Mouse (Mus musculus): ENCODE measurements around the gene Rasgef1b. TPM values are rescaled to one million over a fixed set of nuclear protein-coding genes. Genes with fewer than 3 reads are reported as not detected.
A peak's percentile ranks its signal among the peaks of the same experiment; 100 is the strongest.

Rasgef1b gene
- polyA plus RNA-seq, 1 experiment from 2014 or later: 33.9 TPM

- WGBS: 85% methylated on average over 1 of the region's 1 CpGs
- H3K4me1 ChIP-seq (ENCODE audit: insufficient read depth, low read depth, low read length): no peaks in the 10 kb centered on the region
- no peak for TF ChIP-seq CTCF (IDR thresholded peaks at IDR 0.05)
- no peak for TF ChIP-seq EP300 (IDR thresholded peaks at IDR 0.05)
- DNase-seq (ENCODE audit: low spot score) (no peak), ATAC-seq (no peak)
- H3K27me3 ChIP-seq (replicated peaks; ENCODE audit: insufficient read depth, low read length): no peaks in the 10 kb centered on the region
- no peak overlapping the region for H3K4me3 ChIP-seq (ENCODE audit: low read depth, low read length)
- H3K9me3 ChIP-seq (ENCODE audit: low read length): no peaks in the 10 kb centered on the region
- no peaks in the 10 kb centered on the region for H3K36me3 ChIP-seq (ENCODE audit: insufficient read depth, low read length)
- H3K4me2 ChIP-seq (replicated peaks; ENCODE audit: low read depth, low read length): no peak overlapping the region
- no peak overlapping the region for H3K27ac ChIP-seq (ENCODE audit: low read length)
- H3K9ac ChIP-seq (replicated peaks; ENCODE audit: low read depth): no peak overlapping the region
Measured at GRCm38 (mm10) chr5:99729931-99730330, 1.1 kb upstream of the Rasgef1b start.

GRCm38 (mm10) chr5:99729361-99729882, 557 bp upstream of the Rasgef1b start:
- 3% methylated on average over 18 of the region's 18 CpGs for WGBS
- ATAC-seq (peak; percentile 46), DNase-seq (ENCODE audit: low spot score) (peak; percentile 50)
- Histone ChIP-seq H3K4me1 (ENCODE audit: insufficient read depth, low read depth, low read length) (no peaks in the 10 kb centered on the region), H3K27me3 (replicated peaks; ENCODE audit: insufficient read depth, low read length) (no peaks in the 10 kb centered on the region), H3K27ac (ENCODE audit: low read length) (no peak overlapping the region), H3K4me2 (replicated peaks; ENCODE audit: low read depth, low read length) (peak overlapping the region; percentile 98), H3K9me3 (ENCODE audit: low read length) (no peaks in the 10 kb centered on the region), H3K4me3 (ENCODE audit: low read depth, low read length) (peak overlapping the region; percentile 17; the same call in 1 of the 2 replicates), H3K9ac (replicated peaks; ENCODE audit: low read depth) (no peak overlapping the region), H3K36me3 (ENCODE audit: insufficient read depth, low read length) (no peaks in the 10 kb centered on the region)
- no peak for TF ChIP-seq CTCF (IDR thresholded peaks at IDR 0.05)
- TF ChIP-seq EP300 (IDR thresholded peaks at IDR 0.05): no peak

- ATAC-seq (no peak), DNase-seq (ENCODE audit: low spot score) (peak; percentile 21)
- H3K9me3 ChIP-seq (ENCODE audit: low read length): no peaks in the 10 kb centered on the region
- TF ChIP-seq EP300 (IDR thresholded peaks at IDR 0.05): no peak
- TF ChIP-seq CTCF (IDR thresholded peaks at IDR 0.05): no peak
- peak overlapping the region; percentile 66 for H3K4me3 ChIP-seq (ENCODE audit: low read depth, low read length)
- H3K27ac ChIP-seq (ENCODE audit: low read length): no peak overlapping the region
- H3K4me2 ChIP-seq (replicated peaks; ENCODE audit: low read depth, low read length): peak overlapping the region; percentile 98
- under 1% methylated on average over 15 of the region's 15 CpGs for WGBS
- no peaks in the 10 kb centered on the region for H3K4me1 ChIP-seq (ENCODE audit: insufficient read depth, low read depth, low read length)
- no peak overlapping the region for H3K9ac ChIP-seq (replicated peaks; ENCODE audit: low read depth)
- H3K27me3 ChIP-seq (replicated peaks; ENCODE audit: insufficient read depth, low read length): no peaks in the 10 kb centered on the region
- H3K36me3 ChIP-seq (ENCODE audit: insufficient read depth, low read length): no peaks in the 10 kb centered on the region
Measured at GRCm38 (mm10) chr5:99728027-99728451, 826 bp downstream of the Rasgef1b start.

GRCm38 (mm10) chr5:99723941-99724340, 4.9 kb downstream of the Rasgef1b start:
- DNase-seq (ENCODE audit: low spot score) (peak; percentile 82), ATAC-seq (peak; percentile 67)
- Histone ChIP-seq H3K9ac (replicated peaks; ENCODE audit: low read depth) (no peak overlapping the region), H3K27me3 (replicated peaks; ENCODE audit: insufficient read depth, low read length) (no peaks in the 10 kb centered on the region), H3K9me3 (ENCODE audit: low read length) (no peaks in the 10 kb centered on the region), H3K4me3 (ENCODE audit: low read depth, low read length) (no peak overlapping the region), H3K4me2 (replicated peaks; ENCODE audit: low read depth, low read length) (no peak overlapping the region), H3K27ac (ENCODE audit: low read length) (no peak overlapping the region), H3K4me1 (ENCODE audit: insufficient read depth, low read depth, low read length) (no peaks in the 10 kb centered on the region), H3K36me3 (ENCODE audit: insufficient read depth, low read length) (no peaks in the 10 kb centered on the region)
- TF ChIP-seq CTCF (IDR thresholded peaks at IDR 0.05): no peak
- no peak for TF ChIP-seq EP300 (IDR thresholded peaks at IDR 0.05)
- WGBS: 66% methylated on average over 6 of the region's 6 CpGs

DNA sequence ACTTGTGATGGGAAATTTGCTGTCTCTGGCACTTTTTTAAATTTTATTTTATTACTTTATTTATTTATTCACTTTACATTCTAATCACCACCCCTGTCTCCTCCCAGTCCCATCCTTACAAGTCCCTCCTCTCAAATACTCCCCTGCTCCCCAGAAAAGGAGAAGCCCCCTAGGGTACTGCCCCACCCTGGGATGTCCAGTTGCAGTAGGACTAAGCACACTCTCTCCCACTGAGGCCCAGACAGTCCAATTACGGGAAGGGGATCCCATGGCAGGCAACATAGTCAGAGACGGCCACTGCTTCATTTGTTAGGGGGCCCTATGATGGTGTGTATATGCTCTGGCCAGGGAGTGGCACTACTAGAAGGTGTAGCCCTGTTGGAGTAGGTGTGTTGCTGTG, 6.6 kb downstream of the Rasgef1b start:
- TF ChIP-seq EP300 (IDR thresholded peaks at IDR 0.05) (no peak), CTCF (IDR thresholded peaks at IDR 0.05) (no peak)
- Histone ChIP-seq H3K27ac (ENCODE audit: low read length) (no peak overlapping the region), H3K27me3 (replicated peaks; ENCODE audit: insufficient read depth, low read length) (no peaks in the 10 kb centered on the region), H3K4me1 (ENCODE audit: insufficient read depth, low read depth, low read length) (no peaks in the 10 kb centered on the region), H3K36me3 (ENCODE audit: insufficient read depth, low read length) (no peaks in the 10 kb centered on the region), H3K4me3 (ENCODE audit: low read depth, low read length) (no peak overlapping the region), H3K9me3 (ENCODE audit: low read length) (no peaks in the 10 kb centered on the region), H3K9ac (replicated peaks; ENCODE audit: low read depth) (no peak overlapping the region), H3K4me2 (replicated peaks; ENCODE audit: low read depth, low read length) (no peak overlapping the region)
- no peak for ATAC-seq
- DNase-seq (ENCODE audit: low spot score): no peak
- WGBS: 82% methylated on average over 2 of the region's 2 CpGs

DNA sequence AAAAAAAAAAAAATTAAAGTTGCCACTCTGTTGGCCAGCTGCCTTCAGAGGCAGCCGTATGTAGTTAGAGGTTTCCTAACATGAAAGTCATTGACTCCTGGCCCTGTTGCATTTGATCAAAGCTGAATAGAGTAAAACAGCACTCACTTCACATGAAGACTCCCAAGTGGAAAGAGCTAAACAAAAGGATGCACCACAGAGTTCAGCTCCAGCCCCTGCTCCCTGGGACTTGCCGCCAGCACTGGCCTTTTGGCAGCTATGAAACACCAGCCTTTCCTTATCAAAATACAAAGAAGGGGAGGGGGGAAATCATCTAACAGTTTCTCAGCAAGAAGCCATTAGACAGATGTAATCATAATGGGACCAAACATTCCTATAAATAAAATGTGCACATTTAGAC, 8.3 kb downstream of the Rasgef1b start:
- no peak overlapping the region for H3K27ac ChIP-seq (ENCODE audit: low read length)
- no peak overlapping the region for H3K4me3 ChIP-seq (ENCODE audit: low read depth, low read length)
- no peaks in the 10 kb centered on the region for H3K27me3 ChIP-seq (replicated peaks; ENCODE audit: insufficient read depth, low read length)
- no peaks in the 10 kb centered on the region for H3K36me3 ChIP-seq (ENCODE audit: insufficient read depth, low read length)
- DNase-seq (ENCODE audit: low spot score) (peak; percentile 33), ATAC-seq (no peak)
- 41% methylated on average over 2 of the region's 2 CpGs for WGBS
- H3K9ac ChIP-seq (replicated peaks; ENCODE audit: low read depth): no peak overlapping the region
- no peak overlapping the region for H3K4me2 ChIP-seq (replicated peaks; ENCODE audit: low read depth, low read length)
- no peaks in the 10 kb centered on the region for H3K4me1 ChIP-seq (ENCODE audit: insufficient read depth, low read depth, low read length)
- TF ChIP-seq CTCF (IDR thresholded peaks at IDR 0.05) (no peak), EP300 (IDR thresholded peaks at IDR 0.05) (no peak)
- no peaks in the 10 kb centered on the region for H3K9me3 ChIP-seq (ENCODE audit: low read length)

GRCm38 (mm10) chr5:99717917-99718316, 10.9 kb downstream of the Rasgef1b start:
- H3K9ac ChIP-seq (replicated peaks; ENCODE audit: low read depth): no peak overlapping the region
- no peak overlapping the region for H3K27ac ChIP-seq (ENCODE audit: low read length)
- no peaks in the 10 kb centered on the region for H3K9me3 ChIP-seq (ENCODE audit: low read length)
- TF ChIP-seq EP300 (IDR thresholded peaks at IDR 0.05) (no peak), CTCF (IDR thresholded peaks at IDR 0.05) (no peak)
- H3K36me3 ChIP-seq (ENCODE audit: insufficient read depth, low read length): no peaks in the 10 kb centered on the region
- ATAC-seq (no peak), DNase-seq (ENCODE audit: low spot score) (no peak)
- no peaks in the 10 kb centered on the region for H3K4me1 ChIP-seq (ENCODE audit: insufficient read depth, low read depth, low read length)
- no peaks in the 10 kb centered on the region for H3K27me3 ChIP-seq (replicated peaks; ENCODE audit: insufficient read depth, low read length)
- H3K4me3 ChIP-seq (ENCODE audit: low read depth, low read length): no peak overlapping the region
- WGBS: 74% methylated on average over 8 of the region's 8 CpGs
- H3K4me2 ChIP-seq (replicated peaks; ENCODE audit: low read depth, low read length): no peak overlapping the region

Data from lung, postnatal 0 days (tissue).